Mouse (Mus musculus) stomach, embryonic 15.5 days (tissue): ENCODE results near the gene Ubr3. TPM values are rescaled to one million over a fixed set of nuclear protein-coding genes. Genes with fewer than 3 reads are reported as not detected.

Experiments used
- ATAC-seq: fragments of 200-750 bp; cut with Nextera tagmentation; 2 replicates; pipeline ENCODE4 v1.8.0; 2017; ENCODE audit warnings: low read depth, moderate number of reproducible peaks, moderate TSS enrichment; ENCODE audit not compliant: insufficient read depth, low FRiP score
- H3K27ac ChIP-seq: fragments of 300-500 bp; sonication (generic); 2 replicates; pipeline ENCODE4 v1.5.1; 2015; ENCODE audit warnings: mild to moderate bottlenecking, inconsistent platforms
- H3K27me3 ChIP-seq: fragments of 300-500 bp; sonication (generic); replicated peaks from 2 replicates; pipeline ENCODE4 v1.6.1; 2015; ENCODE audit warnings: inconsistent platforms
- H3K36me3 ChIP-seq: fragments of 300-500 bp; sonication (generic); 2 replicates; pipeline ENCODE4 v1.6.1; 2015; ENCODE audit warnings: inconsistent platforms
- H3K4me1 ChIP-seq: fragments of 300-500 bp; sonication (generic); 2 replicates; pipeline ENCODE4 v1.6.1; 2015; ENCODE audit warnings: inconsistent platforms
- H3K4me2 ChIP-seq: fragments of 300-500 bp; sonication (generic); 2 replicates; pipeline ENCODE4 v1.6.1; 2015; ENCODE audit warnings: mild to moderate bottlenecking, inconsistent platforms
- H3K4me3 ChIP-seq: fragments of 300-500 bp; sonication (generic); replicated peaks from 2 replicates; pipeline ENCODE4 v1.5.1; 2015; ENCODE audit warnings: inconsistent platforms
- H3K9ac ChIP-seq: fragments of 300-500 bp; sonication (generic); 2 replicates; pipeline ENCODE4 v1.6.1; 2015; ENCODE audit warnings: inconsistent platforms
- H3K9me3 ChIP-seq: fragments of 300-500 bp; sonication (generic); 2 replicates; pipeline ENCODE4 v1.6.1; 2016; ENCODE audit warnings: inconsistent platforms
- WGBS: fragments of 180-500 bp; shearing (Covaris S2); methylation state at CpG from one replicate; pipeline ENCODE4 v1.1.7; 2015; 5-methylcytosine and 5-hydroxymethylcytosine counted together
- polyA plus RNA-seq: library from polyadenylated mRNA; unstranded; fragments of >200 nt; fragmentation: Nextera tagmentation; extraction: Ambion mirVana; gene quantifications from 2 replicates; pipeline ENCODE4 v1.2.1, GENCODE M21; 2015

The Ubr3 gene
- polyA plus RNA-seq = 12.8 and 13.3 TPM in 2 replicates

- WGBS = under 1% methylated on average over 42 of the region's 65 CpGs
- ATAC-seq = peak; percentile 99
- peak within 1 kb of the TSS; percentile 100 for H3K4me3 ChIP-seq
Measured at GRCm38 (mm10) chr2:69897039-69897617, at the start of gene Ubr3. Gene Ubr3, plus strand, starts transcription at chr2:69897246.

GRCm38 (mm10) chr2:69849215-69849614, 47.8 kb upstream of the Ubr3 start:
- no peaks in the 10 kb centered on the region for H3K9me3 ChIP-seq
- H3K36me3 ChIP-seq = no peaks in the 10 kb centered on the region
- ATAC-seq = no peak
- no peak overlapping the region for H3K4me2 ChIP-seq
- no peak overlapping the region for H3K9ac ChIP-seq
- WGBS = 59% methylated on average over 6 of the region's 6 CpGs
- no peaks in the 10 kb centered on the region for H3K4me1 ChIP-seq
- H3K4me3 ChIP-seq = no peak overlapping the region
- H3K27ac ChIP-seq = no peak overlapping the region
- no peaks in the 10 kb centered on the region for H3K27me3 ChIP-seq

More at GRCm38 (mm10) chr2:69897039-69897617, at the start of gene Ubr3:
- H3K4me1 ChIP-seq = no peaks in the 10 kb centered on the region
- H3K36me3 ChIP-seq = no peaks in the 10 kb centered on the region
- H3K4me2 ChIP-seq = peak within 1 kb of the TSS; percentile 90
- peak within 1 kb of the TSS; percentile 92 for H3K27ac ChIP-seq
- H3K9me3 ChIP-seq = no peaks in the 10 kb centered on the region
- peak within 1 kb of the TSS; percentile 98 for H3K9ac ChIP-seq
- no peaks in the 10 kb centered on the region for H3K27me3 ChIP-seq

DNA sequence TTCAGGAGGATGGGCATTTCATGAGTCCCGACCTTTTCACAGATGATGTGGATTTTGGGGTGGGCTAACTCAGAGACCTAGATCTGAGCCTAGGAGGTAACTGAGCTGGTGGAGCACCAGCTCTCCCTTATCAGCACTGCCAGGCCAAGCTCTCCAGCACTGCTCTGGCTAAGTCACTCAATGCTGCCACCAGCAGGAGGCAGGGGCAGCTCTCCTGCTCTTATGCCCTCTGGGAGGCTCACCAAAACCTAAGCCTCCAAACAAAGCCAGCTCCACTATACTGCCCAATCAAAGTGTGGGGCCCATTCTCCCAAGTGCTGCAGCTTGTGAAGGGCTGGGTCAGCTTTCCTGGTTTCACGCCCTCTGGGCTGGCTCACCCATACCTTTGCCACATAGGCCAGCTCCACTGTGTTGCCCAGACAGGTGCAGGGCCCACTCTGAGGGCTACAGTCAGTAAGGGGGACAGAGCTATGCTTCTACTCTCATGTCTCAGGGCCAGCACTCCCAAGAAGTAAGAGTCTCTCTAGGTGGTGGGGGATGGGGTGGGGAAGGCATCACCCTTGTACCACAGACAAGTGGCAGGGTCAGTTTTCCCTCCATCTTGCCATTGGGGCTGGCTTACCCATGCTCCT, 45.5 kb upstream of the Ubr3 start:
- 59% methylated on average over 2 of the region's 2 CpGs for WGBS
- H3K9ac ChIP-seq = no peak overlapping the region

DNA sequence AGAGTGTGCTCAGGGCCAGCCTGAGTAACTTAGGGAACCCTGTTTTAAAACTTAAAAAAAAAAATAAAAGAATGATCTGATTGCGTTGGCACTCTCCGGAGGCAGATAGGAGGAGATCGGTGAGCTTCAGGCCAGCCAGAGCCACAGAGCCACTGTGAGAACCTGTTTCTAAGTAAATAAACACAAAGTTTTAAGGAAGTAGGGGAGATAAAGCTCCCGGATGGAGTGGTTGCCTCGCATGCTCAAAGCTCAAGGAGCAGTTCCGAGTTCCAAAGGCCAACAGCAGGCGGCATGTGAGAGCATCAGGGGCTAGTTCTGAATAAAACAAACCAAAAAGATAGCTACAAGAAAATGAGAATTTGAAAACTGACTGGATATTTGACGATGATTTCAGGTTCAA, 40.7 kb upstream of the Ubr3 start:
- H3K27ac ChIP-seq = peak overlapping the region; percentile 57; the same call in 1 of the 2 replicates

More for the DNA sequence above, 45.5 kb upstream of the Ubr3 start:
- no peaks in the 10 kb centered on the region for H3K9me3 ChIP-seq
- H3K36me3 ChIP-seq = no peaks in the 10 kb centered on the region
- no peak overlapping the region for H3K4me2 ChIP-seq
- H3K27me3 ChIP-seq = no peaks in the 10 kb centered on the region
- no peak overlapping the region for H3K4me3 ChIP-seq
- peak; percentile 39; the same call in 1 of the 2 replicates for ATAC-seq
- H3K27ac ChIP-seq = no peak overlapping the region
- H3K4me1 ChIP-seq = no peaks in the 10 kb centered on the region

GRCm38 (mm10) chr2:69857882-69858281, 39.2 kb upstream of the Ubr3 start:
- Histone ChIP-seq H3K27ac (no peak overlapping the region), H3K4me3 (no peak overlapping the region), H3K9me3 (no peaks in the 10 kb centered on the region), H3K4me2 (no peak overlapping the region), H3K4me1 (no peaks in the 10 kb centered on the region), H3K9ac (no peak overlapping the region), H3K27me3 (no peaks in the 10 kb centered on the region), H3K36me3 (no peaks in the 10 kb centered on the region)
- WGBS = 67% methylated on average over 1 of the region's 1 CpGs
- ATAC-seq = no peak

More for the DNA sequence above, 40.7 kb upstream of the Ubr3 start:
- peak; percentile 45; the same call in 1 of the 2 replicates for ATAC-seq
- Histone ChIP-seq H3K9ac (no peak overlapping the region), H3K9me3 (no peaks in the 10 kb centered on the region), H3K4me1 (no peaks in the 10 kb centered on the region), H3K36me3 (no peaks in the 10 kb centered on the region), H3K4me3 (no peak overlapping the region), H3K4me2 (no peak overlapping the region), H3K27me3 (no peaks in the 10 kb centered on the region)
- 36% methylated on average over 8 of the region's 8 CpGs for WGBS

DNA sequence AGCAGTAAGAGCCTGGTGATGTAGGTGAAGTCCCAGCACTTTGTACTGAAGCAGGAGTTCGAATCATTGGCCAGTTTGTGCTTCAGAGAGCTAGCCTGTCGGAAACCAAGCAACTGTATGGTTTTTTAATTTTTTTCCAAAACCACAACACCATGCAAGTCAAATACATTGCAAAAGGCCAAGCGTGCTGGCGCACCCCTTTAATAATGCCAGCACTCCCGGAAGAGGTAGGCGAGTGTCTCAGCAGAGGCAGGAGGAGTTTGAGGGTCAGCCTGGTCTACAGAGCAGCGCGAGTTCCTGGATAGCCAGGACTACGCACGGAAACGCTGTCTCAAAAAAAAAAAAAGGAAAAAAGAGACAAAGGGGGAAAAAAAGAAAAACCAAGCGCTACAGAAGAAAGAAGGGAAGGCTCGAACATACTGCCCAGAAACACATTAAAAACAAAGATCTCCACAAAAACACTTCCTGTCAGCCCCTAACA, 36.0 kb upstream of the Ubr3 start:
- no peaks in the 10 kb centered on the region for H3K27me3 ChIP-seq
- ATAC-seq = peak; percentile 27; the same call in 1 of the 2 replicates
- H3K4me1 ChIP-seq = no peaks in the 10 kb centered on the region
- H3K36me3 ChIP-seq = no peaks in the 10 kb centered on the region
- peak overlapping the region; percentile 71 for H3K4me2 ChIP-seq
- peak overlapping the region; percentile 93; the same call in 1 of the 2 replicates for H3K27ac ChIP-seq
- no peaks in the 10 kb centered on the region for H3K9me3 ChIP-seq
- H3K4me3 ChIP-seq = peak overlapping the region; percentile 100
- peak overlapping the region; percentile 22; the same call in 1 of the 2 replicates for H3K9ac ChIP-seq
- 11% methylated on average over 12 of the region's 13 CpGs for WGBS

GRCm38 (mm10) chr2:69861485-69862091, 35.5 kb upstream of the Ubr3 start, which contains the start of gene Ssb:
Gene Ssb, plus strand, starts transcription at chr2:69861562.
- no peaks in the 10 kb centered on the region for H3K4me1 ChIP-seq
- H3K9ac ChIP-seq = peak within 1 kb of the TSS; percentile 100
- H3K9me3 ChIP-seq = no peaks in the 10 kb centered on the region
- peak within 1 kb of the TSS; percentile 71 for H3K4me2 ChIP-seq
- H3K4me3 ChIP-seq = peak within 1 kb of the TSS; percentile 100
- no peaks in the 10 kb centered on the region for H3K27me3 ChIP-seq
- peak; percentile 93 for ATAC-seq
- WGBS = under 1% methylated on average over 66 of the region's 66 CpGs
- peak within 1 kb of the TSS; percentile 93 for H3K27ac ChIP-seq
- H3K36me3 ChIP-seq = peaks cover 3% of the 10 kb centered on the region; the same call in 1 of the 2 replicates

GRCm38 (mm10) chr2:69862117-69862657, 34.9 kb upstream of the Ubr3 start:
- no peaks in the 10 kb centered on the region for H3K27me3 ChIP-seq
- peak overlapping the region; percentile 100 for H3K9ac ChIP-seq
- peak overlapping the region; percentile 60 for H3K4me2 ChIP-seq
- no peak for ATAC-seq
- WGBS = under 1% methylated on average over 13 of the region's 13 CpGs
- peak overlapping the region; percentile 100 for H3K4me3 ChIP-seq
- peaks cover 3% of the 10 kb centered on the region; the same call in 1 of the 2 replicates for H3K36me3 ChIP-seq
- H3K9me3 ChIP-seq = no peaks in the 10 kb centered on the region
- no peaks in the 10 kb centered on the region for H3K4me1 ChIP-seq
- peak overlapping the region; percentile 93 for H3K27ac ChIP-seq

DNA sequence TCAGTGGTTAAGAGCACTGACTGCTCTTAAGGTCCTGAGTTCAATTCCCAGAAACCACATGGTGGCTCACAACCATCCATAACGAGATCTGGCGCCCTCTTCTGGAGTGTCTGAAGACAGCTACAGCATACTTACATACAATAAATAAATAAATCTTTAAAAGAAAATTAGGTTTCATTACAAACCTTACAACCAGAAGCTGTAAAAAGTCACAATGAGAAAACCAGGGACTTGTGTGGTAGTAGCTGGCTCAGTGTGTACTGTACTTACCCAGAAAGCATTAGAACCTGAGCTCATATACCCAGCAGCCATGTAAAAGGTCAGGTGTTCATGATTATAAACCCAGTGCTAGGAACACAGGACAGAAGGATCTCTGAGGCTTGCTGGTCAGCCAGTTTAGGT, 13.1 kb upstream of the Ubr3 start:
- no peaks in the 10 kb centered on the region for H3K36me3 ChIP-seq
- peak overlapping the region; percentile 58; the same call in 1 of the 2 replicates for H3K4me2 ChIP-seq
- 0 out of 2 replicates have a peak, but pooled peaks have one; percentile 9 for ATAC-seq
- no peaks in the 10 kb centered on the region for H3K9me3 ChIP-seq
- H3K27me3 ChIP-seq = no peaks in the 10 kb centered on the region
- H3K4me3 ChIP-seq = no peak overlapping the region
- 67% methylated on average over 2 of the region's 2 CpGs for WGBS
- H3K4me1 ChIP-seq = peaks cover 9% of the 10 kb centered on the region
- no peak overlapping the region for H3K9ac ChIP-seq
- H3K27ac ChIP-seq = no peak overlapping the region

GRCm38 (mm10) chr2:69884581-69884980, 12.5 kb upstream of the Ubr3 start:
- Histone ChIP-seq H3K4me1 (peaks cover 9% of the 10 kb centered on the region), H3K27me3 (no peaks in the 10 kb centered on the region), H3K9ac (peak overlapping the region; percentile 33; the same call in 1 of the 2 replicates), H3K27ac (peak overlapping the region; percentile 68; the same call in 1 of the 2 replicates), H3K4me3 (peak overlapping the region; percentile 67), H3K4me2 (peak overlapping the region; percentile 58), H3K36me3 (no peaks in the 10 kb centered on the region), H3K9me3 (no peaks in the 10 kb centered on the region)
- no peak for ATAC-seq
- WGBS = 52% methylated on average over 6 of the region's 6 CpGs

- H3K9ac ChIP-seq = peak overlapping the region; percentile 33
- peak overlapping the region; percentile 68 for H3K27ac ChIP-seq
- peak overlapping the region; percentile 67 for H3K4me3 ChIP-seq
- WGBS = 4% methylated on average over 12 of the region's 12 CpGs
- no peaks in the 10 kb centered on the region for H3K36me3 ChIP-seq
- 0 out of 2 replicates have a peak, but pooled peaks have one; percentile 36 for ATAC-seq
- H3K9me3 ChIP-seq = no peaks in the 10 kb centered on the region
- peak overlapping the region; percentile 58 for H3K4me2 ChIP-seq
- peaks cover 9% of the 10 kb centered on the region for H3K4me1 ChIP-seq
- H3K27me3 ChIP-seq = no peaks in the 10 kb centered on the region
Measured at GRCm38 (mm10) chr2:69885050-69885449, 12.0 kb upstream of the Ubr3 start.
